Mouse (Mus musculus) telencephalon, adult 2 months (tissue): ENCODE measurements around the gene Proz.

Source experiments
- DNase-seq: peaks from one replicate; pipeline ENCODE4 v3.0.0-alpha.2; 2011; ENCODE audit warnings: low read depth, low spot score

Proz gene

GRCm38 (mm10) chr8:13105908-13106551, 45.3 kb downstream of the Proz start:
- no peak for DNase-seq

- DNase-seq = no peak
Measured at GRCm38 (mm10) chr8:13107990-13108638, 47.4 kb downstream of the Proz start.

- no peak for DNase-seq
Measured at GRCm38 (mm10) chr8:13108967-13109366, 48.3 kb downstream of the Proz start.

- no peak for DNase-seq
Measured at GRCm38 (mm10) chr8:13109416-13109960, 48.8 kb downstream of the Proz start.

- DNase-seq = no peak
Measured at GRCm38 (mm10) chr8:13111917-13112316, 51.2 kb downstream of the Proz start.

GRCm38 (mm10) chr8:13113232-13113631, 52.5 kb downstream of the Proz start:
- no peak for DNase-seq

GRCm38 (mm10) chr8:13117096-13117495, 56.4 kb downstream of the Proz start:
- no peak for DNase-seq

- DNase-seq = no peak
Measured at GRCm38 (mm10) chr8:13118516-13118915, 57.8 kb downstream of the Proz start.

GRCm38 (mm10) chr8:13120882-13121665, 60.4 kb downstream of the Proz start:
- DNase-seq = no peak

GRCm38 (mm10) chr8:13122887-13123421, 62.2 kb downstream of the Proz start:
- no peak for DNase-seq

GRCm38 (mm10) chr8:13124897-13125296, 64.2 kb downstream of the Proz start:
- no peak for DNase-seq
